Mouse (Mus musculus): ENCODE data around the gene Ccdc148.

Gene Ccdc148

DNA sequence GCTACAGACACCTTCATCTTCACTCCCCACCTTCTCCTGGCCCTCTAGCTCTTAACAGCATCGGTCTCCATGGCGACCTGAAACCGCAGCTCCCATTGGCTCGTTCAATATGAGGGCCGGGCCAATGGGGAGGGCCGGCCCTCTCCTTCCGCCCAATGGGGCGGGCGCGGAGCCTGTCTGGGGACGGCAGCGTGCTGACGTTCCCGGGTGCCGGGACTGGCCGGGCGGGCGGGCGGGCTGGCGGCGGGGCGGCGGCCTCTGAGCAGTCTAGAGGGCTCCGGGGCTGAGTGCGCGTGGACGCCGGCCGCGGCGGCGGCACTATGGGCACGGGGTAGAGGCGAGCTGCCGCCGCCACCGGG, at the start of gene Ccdc148, which contains the start of gene Pkp4:
Gene Ccdc148, minus strand, starts transcription at position 79 of the 359 bp plus-strand sequence.
Gene Pkp4, plus strand, starts transcription at position 246 of the 359 bp plus-strand sequence.
- DNase-seq (ENCODE audit: low read depth) = peak; percentile 90

DNA sequence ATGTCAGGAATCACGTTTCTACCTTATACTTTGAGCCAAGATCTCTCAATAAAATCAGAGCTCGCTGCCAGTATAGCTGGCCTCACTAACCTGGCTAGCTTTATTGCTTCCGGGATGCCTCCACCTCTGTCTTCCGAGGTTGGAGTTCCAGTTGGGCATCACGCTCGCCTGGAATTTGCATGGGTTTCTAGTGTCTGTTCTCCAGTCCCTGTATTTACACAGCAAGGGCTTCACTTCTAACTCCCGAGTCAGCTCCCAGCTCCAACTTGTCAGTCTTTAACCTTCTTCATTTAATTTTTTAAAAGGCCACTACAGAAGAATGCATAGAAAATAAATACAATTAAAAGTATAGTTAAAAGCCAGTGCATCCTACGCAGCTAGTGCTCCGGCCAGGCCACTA, 47.8 kb upstream of the Ccdc148 start:
- no peak for DNase-seq (ENCODE audit: low read depth)

DNA sequence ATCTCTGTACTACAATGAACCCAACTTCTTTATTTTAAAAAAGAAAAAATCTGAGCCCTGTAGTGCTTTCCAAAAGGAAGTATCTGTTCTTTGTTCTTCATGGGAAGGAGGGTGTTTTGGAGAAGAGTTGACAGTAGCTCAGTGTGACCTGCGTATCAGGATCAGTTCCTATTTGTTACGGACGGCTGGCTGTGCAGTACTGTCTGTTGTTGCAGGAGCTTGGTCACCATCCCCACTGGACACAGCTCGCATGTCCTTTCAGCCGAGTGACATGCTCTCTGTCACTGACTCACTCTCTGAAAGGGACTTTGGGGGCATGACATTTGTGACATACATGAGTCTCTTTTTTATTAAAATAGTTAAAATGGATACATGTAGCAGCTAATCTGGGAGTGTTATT, 47.2 kb upstream of the Ccdc148 start:
- no peak for DNase-seq (ENCODE audit: low read depth)

DNA sequence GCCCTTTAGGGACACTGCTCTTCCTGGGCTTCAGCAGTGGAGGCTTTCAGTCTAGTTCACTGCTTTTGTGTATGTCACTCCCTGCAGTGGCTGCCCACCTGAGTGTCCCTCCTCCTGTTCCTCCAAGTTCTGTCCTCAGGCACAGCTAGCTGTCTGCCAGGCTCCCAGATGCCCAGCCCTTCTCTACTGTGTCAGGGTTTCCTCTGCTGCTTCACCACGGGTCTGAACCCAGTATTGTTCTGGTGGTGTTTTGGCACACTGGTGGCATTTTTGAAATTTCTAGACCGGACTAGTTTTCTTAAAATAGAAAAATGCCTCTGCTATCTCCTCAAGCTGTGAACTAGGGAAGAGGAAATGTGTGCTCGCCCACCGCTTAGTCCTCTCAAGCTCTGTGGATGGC, 46.8 kb upstream of the Ccdc148 start:
- no peak for DNase-seq (ENCODE audit: low read depth)

DNA sequence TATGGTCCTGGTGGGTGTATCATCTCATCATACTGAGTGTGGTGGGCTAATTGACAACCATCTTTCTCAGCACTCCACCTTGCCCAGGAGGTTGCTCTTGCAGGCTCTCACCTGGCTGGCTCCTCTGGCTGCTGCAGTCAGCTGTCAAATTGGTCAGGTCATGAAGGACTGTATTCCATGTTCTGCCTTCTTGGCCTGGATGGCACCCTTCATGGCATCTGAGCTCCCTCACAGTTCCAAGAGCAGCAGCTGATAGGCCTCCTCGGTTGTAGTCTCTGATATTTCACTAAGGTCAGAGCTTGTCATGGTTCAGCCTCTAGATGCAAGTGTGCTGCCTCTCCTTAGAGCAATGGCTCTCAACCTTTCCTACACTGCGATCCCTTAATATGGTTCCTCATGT, 45.7 kb upstream of the Ccdc148 start:
- no peak for DNase-seq (ENCODE audit: low read depth)

DNA sequence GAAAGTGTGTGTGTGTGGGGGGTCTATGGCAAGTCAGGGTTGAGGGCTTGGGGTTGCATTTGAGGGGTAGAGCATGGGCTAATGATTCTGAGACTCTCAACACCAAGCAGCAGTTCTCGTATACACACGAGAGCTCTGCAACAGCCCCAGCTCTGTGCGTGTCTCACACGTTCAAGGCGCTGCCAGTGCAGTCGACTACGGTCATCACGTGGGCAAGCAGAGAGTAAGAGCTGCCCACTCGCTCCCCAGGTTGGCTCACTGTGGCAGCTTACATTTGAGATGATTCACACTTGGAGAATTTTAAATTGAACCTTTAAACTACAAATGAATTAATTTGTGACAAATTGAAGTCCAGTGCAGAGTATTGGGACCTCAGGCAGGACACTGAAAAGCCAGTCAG, 44.6 kb upstream of the Ccdc148 start:
- no peak for DNase-seq (ENCODE audit: low read depth)

DNA sequence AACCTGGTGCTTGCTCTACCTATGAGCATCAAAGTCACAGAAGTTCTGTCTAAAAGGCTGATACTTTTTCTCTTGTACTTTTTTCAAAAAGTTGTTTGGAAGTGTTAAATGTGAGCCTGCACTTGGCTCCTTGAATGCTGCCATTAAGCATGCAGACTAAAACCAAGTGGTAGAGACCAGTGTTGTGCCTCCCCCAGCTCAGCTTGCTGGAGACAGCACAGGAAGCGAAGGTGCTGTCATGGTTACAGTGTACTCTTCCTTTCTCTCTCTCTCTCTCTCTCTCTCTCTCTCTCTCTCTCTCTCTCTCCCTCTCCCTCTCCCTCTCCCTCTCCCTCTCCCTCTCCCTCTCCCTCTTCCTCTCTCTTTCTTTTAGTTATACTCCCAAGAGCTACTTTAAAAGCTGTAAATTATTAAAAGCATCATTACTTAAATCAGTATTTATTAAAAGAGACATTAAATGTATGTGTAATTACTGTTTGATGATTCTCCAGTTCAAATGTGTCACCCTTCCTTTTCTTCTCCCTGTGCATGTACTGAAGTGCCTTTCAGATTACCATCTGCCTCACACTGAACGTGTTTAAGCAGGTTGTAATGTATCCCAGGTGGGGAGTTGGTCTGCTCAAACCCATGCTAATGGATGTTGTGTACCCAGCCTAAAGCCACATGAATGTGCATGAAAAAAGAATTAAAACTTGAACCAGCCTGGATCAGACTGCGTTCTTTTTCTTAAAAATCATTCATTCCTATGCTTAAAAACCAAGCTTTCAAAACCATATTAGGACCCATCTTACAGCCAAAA, 43.3 kb upstream of the Ccdc148 start:
- peak; percentile 19 for DNase-seq (ENCODE audit: low read depth)

DNA sequence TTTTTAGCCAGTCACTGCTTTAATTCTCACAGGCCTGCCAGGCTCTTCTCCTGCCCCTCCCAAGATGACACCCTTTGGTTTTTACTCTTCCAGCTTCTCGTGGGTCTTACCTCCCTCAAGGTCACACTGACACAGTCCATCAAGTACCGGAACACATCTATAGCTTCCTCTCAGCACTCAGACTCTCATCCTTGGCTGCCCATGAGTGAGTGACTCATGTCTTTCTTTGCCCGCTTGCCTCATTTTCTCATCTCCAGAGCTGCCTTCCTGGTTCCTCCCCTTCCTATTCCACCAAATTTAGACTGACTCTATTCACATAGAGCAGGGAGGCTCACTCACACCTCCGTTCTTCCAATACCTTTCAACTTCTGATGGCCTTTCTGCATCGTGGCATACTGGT, 42.4 kb upstream of the Ccdc148 start:
- no peak for DNase-seq (ENCODE audit: low read depth)

DNA sequence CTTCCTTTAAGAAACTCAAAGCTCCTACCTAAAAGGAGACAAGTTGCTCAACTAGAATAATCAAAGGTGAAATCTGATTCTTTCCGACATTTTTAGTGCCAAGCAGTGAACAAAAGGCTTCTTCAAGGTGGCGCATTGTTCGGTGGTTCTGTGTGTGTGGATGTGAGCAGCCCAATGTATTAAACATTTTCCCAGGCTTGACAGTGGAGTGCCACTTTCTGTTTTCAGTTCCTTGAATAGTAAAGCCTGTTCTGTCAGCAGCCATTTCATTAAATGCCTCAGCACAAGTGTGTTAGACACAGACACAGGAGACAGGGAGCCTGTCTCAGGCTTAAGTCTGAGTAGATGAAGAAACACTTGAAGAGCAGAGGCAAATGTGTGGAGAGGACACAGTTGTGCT, 40.0 kb upstream of the Ccdc148 start:
- no peak for DNase-seq (ENCODE audit: low read depth)

DNA sequence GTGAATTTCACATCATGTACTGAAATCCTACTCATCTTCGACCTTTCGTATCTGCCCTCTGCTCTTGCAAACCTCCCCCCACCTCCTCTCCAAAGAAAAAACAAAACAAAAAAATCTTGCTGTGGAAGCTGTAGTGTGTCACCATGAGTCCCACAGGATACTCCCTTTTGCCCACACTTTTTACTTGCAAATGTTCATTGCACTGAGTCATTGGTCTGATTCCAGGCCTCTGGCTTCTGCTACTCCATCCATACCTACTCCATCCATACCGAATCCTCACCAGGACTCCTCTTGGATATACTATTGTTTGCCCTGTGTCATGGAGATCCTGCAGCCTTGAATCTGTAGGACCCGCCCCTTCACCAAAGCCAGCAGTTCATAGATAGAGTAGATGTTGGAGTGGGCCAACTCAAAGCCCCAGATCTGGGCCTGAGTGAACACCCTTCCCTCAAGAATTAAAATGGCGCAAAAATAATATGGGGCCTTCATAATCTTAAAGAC, 39.0 kb upstream of the Ccdc148 start:
- DNase-seq (ENCODE audit: low read depth) = no peak

DNA sequence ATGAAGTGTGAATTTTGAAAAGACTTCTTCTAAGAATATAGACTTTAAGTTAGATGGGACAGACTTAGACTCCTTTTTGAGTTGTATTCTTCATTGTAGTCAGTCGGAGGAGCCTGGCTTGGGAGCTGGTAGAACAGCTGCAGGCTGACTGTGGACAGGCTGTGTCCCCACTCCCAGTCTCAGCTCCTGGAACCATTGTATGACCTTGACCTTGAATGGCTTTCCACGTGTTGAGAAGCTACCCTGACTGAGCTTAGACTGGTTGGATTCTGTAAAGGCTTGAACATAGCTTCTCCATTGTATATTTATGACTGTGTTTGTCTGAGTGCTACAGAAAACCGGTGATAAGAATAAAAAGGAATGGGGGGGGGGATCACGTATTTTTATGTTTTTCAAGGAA, 36.7 kb upstream of the Ccdc148 start:
- DNase-seq (ENCODE audit: low read depth) = no peak

DNA sequence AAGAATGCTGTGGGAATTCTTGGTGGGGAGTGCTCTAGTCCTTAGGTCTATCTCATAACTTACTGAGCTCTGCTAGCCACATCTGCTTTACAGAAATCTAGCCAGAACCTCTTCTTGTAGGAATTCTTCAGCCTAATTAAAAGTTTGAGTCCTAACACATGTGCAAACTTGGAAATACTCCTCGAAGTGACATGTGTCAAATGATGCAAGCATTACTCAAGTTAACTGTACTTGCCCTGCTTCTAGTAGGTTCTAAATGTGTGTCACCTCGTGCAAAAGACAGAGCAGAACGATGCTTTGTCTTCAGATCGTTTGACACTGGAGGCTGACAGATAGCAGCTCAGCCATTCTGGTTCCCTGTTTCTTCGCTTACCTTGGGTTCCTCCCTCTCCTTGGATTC, 32.6 kb upstream of the Ccdc148 start:
- DNase-seq (ENCODE audit: low read depth) = no peak

DNA sequence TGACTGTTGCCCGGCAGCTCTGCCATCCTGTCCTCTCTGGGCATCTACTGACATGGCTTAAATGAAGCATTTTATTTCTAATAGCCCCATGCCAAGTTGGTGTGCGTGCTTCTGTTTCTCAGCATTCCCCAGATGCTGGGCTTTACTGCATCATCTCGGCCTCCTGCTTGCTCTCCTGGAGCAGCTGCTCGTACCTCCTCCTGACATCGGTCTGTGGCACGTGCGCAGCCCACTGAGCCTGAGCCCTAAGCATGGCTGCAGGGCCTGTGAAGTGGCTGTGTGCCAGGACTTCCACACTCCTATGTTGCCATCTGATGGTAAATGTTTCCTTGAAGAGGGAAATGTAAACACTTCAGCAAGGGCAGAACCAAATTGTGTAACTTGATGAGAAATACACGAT, 31.0 kb upstream of the Ccdc148 start:
- DNase-seq (ENCODE audit: low read depth) = no peak

DNA sequence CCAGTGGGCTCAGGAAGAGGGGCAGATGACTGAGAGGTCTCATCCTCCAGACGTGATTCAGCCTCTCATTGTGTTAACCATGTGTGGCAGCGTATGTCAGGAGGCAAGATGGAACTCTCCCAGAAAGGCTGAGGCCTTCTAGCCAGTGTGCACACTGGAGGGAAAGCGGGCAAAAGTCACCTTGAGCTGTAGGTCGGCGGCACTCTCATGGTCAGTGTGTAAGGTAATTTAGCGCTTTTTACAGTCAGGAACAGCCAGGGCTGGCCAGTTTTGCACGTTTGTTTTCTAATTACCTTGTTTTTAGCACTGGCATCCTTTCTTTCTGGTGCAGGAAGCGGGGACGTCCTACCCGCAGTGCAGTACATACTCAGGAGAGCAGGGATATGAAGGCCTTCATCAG, 29.7 kb upstream of the Ccdc148 start:
- no peak for DNase-seq (ENCODE audit: low read depth)

DNA sequence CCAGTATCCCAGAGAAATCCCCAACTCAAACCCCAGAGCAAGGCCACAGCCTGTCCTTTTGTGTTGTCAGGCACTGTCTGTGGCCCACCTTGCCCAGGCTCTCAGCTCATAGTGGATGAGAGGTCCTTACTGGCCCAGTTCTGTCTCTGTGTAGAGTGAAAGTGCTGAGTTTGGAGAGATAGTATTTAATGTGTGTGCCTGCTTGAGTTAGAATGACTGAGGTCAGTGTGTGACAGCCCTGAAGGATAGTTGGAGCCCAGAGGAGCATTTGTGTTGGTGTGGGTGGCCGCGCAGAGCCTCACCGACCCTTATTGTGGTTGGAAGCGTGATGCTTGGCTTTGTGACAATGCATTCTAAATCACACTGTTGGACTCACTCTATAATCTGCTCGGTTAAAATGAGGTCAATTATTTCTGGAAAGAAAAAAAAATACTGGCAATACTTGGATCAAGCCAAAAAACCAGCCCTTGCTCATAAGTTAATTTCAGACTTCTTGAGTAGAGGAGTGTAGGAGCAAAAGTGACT, 29.2 kb upstream of the Ccdc148 start:
- no peak for DNase-seq (ENCODE audit: low read depth)

DNA sequence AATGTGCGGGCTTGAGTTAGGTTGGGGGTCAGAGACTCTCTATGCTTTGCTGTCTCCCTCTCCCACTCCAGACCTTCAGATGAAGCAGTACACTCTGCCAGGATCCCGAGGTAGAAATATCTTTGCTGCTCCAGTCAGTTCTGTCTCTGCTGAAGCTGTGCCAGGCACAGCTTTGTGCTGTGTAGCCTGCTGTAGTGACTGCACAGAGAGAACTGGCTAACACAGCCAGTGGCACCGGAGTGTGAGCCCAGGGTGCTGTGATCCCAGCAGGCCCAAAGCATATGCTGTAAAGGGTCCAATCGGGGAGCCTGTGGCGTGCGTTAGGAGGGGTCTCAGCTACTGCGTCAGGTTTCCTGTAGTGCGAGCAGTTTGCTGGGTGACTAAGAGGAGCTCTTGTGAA, 27.8 kb upstream of the Ccdc148 start:
- no peak for DNase-seq (ENCODE audit: low read depth)

DNA sequence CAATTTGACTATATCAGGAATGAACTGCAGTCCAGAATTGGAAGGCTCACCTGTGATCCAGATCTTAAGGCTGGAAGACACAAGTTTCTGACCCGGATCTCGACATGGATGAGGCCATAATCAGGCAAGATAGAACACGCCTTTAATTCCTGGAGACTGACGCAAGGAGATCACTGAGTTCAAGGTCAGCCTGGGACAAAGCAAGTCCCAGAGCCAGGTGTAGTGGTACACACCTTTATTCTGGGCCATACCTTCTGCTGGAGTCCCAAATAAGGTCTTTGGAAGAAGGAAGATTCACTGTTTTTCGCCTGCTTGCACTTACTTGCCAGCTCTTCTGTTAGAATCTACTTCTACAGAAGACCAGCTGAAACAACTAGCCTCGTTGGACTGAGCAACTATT, 26.5 kb upstream of the Ccdc148 start:
- DNase-seq (ENCODE audit: low read depth) = no peak

DNA sequence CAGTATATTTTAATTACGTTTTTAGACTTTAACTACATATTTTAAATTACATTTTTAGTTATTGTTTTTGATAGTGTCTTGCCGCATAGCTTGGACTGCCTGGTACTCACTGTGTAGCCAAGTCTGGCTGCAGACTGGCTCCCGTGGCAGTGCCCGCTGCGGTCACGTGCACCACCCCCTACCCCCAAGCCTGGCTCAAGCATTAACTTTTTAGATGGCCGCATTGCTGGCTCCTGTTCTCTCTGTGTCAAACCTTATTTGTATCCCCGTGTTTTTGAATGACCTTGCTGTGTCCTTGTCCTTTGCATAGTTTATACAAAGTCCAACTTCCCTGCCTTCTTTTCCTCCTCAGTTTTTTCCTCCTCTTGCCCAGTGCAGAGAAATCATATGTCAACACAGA, 25.6 kb upstream of the Ccdc148 start:
- no peak for DNase-seq (ENCODE audit: low read depth)

DNA sequence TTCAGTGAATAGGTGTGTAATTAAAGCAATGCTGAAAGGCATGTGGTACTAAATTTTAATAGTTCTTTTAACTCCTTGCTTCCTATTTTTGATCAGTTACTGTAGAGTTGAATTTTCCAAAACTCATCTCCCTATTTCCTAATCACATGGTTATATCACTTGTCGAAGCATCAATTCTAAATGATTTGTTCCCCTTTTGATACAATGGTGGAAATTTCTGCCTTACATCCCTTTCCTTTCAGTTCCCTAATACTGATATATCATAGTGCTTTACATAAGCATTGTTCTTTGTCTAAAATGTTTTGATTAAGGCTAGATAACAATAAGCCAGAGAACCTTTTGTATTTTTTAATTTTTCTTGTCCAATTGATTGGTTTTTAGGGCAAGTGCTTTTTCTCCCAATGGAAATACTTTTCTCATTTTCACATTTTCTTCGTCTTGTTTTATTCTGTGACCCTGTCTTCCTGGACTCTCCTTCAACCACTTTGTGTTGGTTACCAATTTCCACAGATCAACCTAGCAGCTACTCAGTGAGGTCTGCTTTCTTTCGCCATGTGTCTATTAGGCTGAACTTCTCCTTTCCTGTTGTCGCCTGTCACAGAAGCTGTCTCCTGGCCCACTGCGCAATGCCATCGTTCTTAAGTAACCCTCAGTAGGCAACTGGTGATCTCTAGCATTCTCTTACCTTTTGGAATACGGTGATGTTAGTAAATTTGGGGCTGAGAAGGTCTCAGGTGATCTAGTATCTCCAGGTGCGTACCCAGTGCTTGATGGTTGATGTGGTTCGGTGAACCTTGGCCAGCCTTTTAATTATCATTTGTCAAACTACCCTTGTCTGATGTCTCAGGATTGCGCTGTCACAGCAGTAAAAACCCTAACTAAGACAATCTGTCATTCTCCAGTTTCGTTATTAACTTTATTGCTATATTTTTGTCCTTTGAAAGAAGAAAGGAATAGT, 23.9 kb upstream of the Ccdc148 start:
- no peak for DNase-seq (ENCODE audit: low read depth)

DNA sequence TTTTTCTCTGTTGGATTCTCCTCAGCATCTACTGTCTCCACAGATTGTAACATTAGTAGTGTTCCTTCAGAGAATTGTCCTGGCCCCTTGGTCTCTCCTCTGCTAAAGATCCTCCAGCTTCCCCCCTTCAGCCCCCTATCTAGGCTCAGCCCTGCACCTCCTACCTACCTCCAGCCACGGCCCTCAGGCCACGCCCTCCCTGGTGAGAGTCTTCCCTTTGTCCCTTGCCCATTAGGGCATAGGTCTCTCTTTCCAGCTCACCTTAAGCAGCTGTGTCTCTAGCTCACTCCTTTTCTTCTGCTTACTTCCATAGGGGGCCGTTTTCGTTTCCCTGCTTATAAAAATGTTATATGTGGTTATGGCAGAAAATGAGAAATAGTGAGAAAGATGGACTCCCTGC, 23.1 kb upstream of the Ccdc148 start:
- no peak for DNase-seq (ENCODE audit: low read depth)

DNA sequence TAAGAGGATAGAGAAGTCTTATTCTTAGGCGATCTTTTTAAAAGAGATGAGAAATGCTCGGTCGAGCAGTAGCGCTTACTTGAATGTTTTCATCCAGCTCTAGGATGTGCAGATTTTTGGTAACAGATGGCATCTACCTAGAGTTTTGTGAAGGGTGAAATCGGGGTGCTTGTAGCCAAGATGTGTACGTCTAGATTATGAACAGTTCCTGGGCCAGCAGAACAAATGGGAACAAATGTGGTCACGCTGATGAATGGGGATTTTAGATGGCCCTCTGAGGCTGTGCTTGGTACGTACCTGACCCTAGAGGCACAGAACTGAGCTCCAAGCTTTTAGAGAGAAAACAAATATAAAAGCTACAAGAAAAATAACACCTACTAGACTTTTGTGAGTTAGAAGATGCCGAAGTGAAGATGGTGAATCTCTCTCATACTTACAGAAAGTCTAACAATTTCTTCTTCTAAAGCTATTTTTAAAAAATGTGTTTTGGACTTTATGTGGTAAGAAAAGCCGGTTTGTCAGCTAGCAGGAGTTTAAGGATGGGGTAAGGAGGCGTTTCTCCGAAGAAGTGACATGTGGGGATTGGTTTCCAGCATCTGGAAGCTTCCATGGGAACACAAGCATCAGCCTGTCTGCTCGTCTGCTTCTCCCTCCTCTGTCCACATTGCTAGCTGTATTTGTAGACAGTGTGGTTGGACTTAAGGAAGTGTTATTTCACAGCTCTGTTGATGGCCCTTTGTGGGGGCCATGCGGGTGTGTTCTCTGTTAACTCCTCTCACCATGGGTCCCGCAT, 21.0 kb upstream of the Ccdc148 start:
- DNase-seq (ENCODE audit: low read depth) = no peak

DNA sequence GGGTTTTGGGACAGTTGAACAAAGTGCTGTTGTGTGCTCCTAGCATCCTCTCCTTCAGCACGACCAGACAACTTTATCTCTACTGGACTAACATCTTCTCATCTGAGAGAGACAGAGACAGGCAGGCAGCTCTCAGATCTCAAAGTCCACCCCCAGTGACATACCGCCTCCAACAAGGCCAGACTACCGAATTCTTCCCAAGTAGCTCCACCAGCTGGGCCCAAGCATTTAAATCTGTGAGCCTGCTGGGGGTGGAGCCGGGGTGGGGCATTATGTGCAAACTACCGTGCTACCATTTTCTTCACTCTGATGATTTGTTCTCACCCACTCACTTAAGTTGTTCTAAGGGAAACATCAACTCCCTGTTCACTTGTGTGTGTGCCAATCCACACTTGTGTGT, 19.0 kb upstream of the Ccdc148 start:
- DNase-seq (ENCODE audit: low read depth) = no peak

Data from naive thymus-derived CD4-positive, alpha-beta T cell, adult 2 months (primary cell).